Comparison of ENCODE assay signal across 13 mouse cellular contexts in the genomic region with DNA sequence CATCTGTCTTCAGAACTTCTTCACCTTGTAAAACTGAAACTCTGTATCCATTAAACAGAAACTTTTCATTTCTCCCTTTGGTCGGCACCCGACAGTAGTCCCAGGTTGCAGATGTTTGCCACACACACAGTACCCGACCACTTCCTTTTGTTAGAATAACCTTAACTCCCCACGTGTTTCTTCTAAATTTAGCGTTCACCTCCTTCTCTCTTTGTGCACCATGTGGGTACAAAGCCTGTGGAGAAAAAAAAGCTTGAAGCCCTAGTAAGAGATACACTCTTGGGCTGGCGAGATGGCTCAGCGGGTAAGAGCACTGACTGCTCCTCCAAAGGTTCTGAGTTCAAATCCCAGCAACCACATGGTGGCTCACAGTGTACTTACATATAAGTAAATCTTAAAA. TPM values are rescaled to one million over a fixed set of nuclear protein-coding genes. Genes with fewer than 3 reads are reported as not detected.
DNase-seq lines count a peak whose midpoint lies in the region; ATAC-seq and TF ChIP-seq lines count a peak whose summit lies in the region.
"Had no signal": no experiment of that assay in that cellular context is flagged by ENCODE, and none has a peak within 500 bp of the region (broad histone marks: within the 10 kb centered on the region; RNA-seq: fewer than 3 reads in every experiment).

No protein-coding gene starts in this region.

- TF ChIP-seq POLR2A in bone marrow macrophage, adult 2 months (IDR thresholded peaks at IDR 0.05; ENCODE audit: borderline replicate concordance, low read depth, low read length) = no peak

- H3K9me3 ChIP-seq in erythroblast, embryonic 14.5 days (ENCODE audit: control insufficient read depth, low read length) = peaks cover 31% of the 10 kb centered on the region
- peaks cover 33% of the 10 kb centered on the region for H3K9me3 ChIP-seq in megakaryocyte, embryonic 14.5 days
- no peaks in the 10 kb centered on the region for H3K9me3 ChIP-seq in hindbrain, embryonic 13.5 days
- H3K9me3 ChIP-seq in forebrain, embryonic 10.5 days = peaks cover 5% of the 10 kb centered on the region
- H3K9me3 ChIP-seq: embryonic facial prominence, embryonic 12.5 days; limb, embryonic 12.5 days; midbrain, embryonic 10.5 days had no signal

- H3K9ac ChIP-seq in hindbrain, embryonic 13.5 days = no peak overlapping the region
- H3K9ac ChIP-seq: embryonic facial prominence, embryonic 12.5 days; limb, embryonic 12.5 days had no signal

- peaks cover 51% of the 10 kb centered on the region for H3K36me3 ChIP-seq in erythroblast, embryonic 14.5 days (ENCODE audit: control insufficient read depth)
- peaks cover 51% of the 10 kb centered on the region for H3K36me3 ChIP-seq in megakaryocyte, embryonic 14.5 days (replicated peaks; ENCODE audit: low read length)
- H3K36me3 ChIP-seq in hindbrain, embryonic 13.5 days = no peaks in the 10 kb centered on the region
- peaks cover 15% of the 10 kb centered on the region for H3K36me3 ChIP-seq in forebrain, embryonic 10.5 days (replicated peaks)
- H3K36me3 ChIP-seq: embryonic facial prominence, embryonic 12.5 days; limb, embryonic 12.5 days had no signal

- H3K4me2 ChIP-seq in hindbrain, embryonic 13.5 days = no peak overlapping the region
- H3K4me2 ChIP-seq: embryonic facial prominence, embryonic 12.5 days; limb, embryonic 12.5 days had no signal

- H3K4me3 ChIP-seq in erythroblast, embryonic 14.5 days (replicated peaks) = peak overlapping the region; percentile 69
- H3K4me3 ChIP-seq in bone marrow macrophage, adult 2 months (ENCODE audit: insufficient read depth, low read length) = peak overlapping the region; percentile 33; the same call in 1 of the 2 replicates
- H3K4me3 ChIP-seq in megakaryocyte, embryonic 14.5 days (replicated peaks) = peak overlapping the region; percentile 81
- no peak overlapping the region for H3K4me3 ChIP-seq in hindbrain, embryonic 13.5 days
- no peak overlapping the region for H3K4me3 ChIP-seq in forebrain, embryonic 10.5 days
- H3K4me3 ChIP-seq: embryonic facial prominence, embryonic 12.5 days; limb, embryonic 12.5 days; midbrain, embryonic 10.5 days had no signal

- ATAC-seq in erythroblast, adult 5-6 weeks (replicated peaks; ENCODE audit: low FRiP score, poor library complexity, severe bottlenecking) = no peak
- ATAC-seq in hindbrain, embryonic 13.5 days (ENCODE audit: low FRiP score) = no peak
- ATAC-seq: intestine, postnatal 0 days had no signal

- WGBS in hindbrain, embryonic 13.5 days = 92% methylated on average over 7 of the region's 7 CpGs
- 93% methylated on average over 7 of the region's 7 CpGs for WGBS in forebrain, embryonic 10.5 days

- peaks cover 87% of the 10 kb centered on the region for H3K4me1 ChIP-seq in erythroblast, embryonic 14.5 days (ENCODE audit: control insufficient read depth)
- H3K4me1 ChIP-seq in bone marrow macrophage, adult 2 months (ENCODE audit: control insufficient read depth, insufficient read depth, low read length) = peaks cover 29% of the 10 kb centered on the region
- peaks cover 66% of the 10 kb centered on the region for H3K4me1 ChIP-seq in megakaryocyte, embryonic 14.5 days
- H3K4me1 ChIP-seq in hindbrain, embryonic 13.5 days (replicated peaks) = peaks cover 27% of the 10 kb centered on the region
- H3K4me1 ChIP-seq in forebrain, embryonic 10.5 days = peaks cover 19% of the 10 kb centered on the region

- H3K27ac ChIP-seq in bone marrow macrophage, adult 2 months (ENCODE audit: insufficient read depth, low read depth, low read length) = peak overlapping the region; percentile 36
- no peak overlapping the region for H3K27ac ChIP-seq in hindbrain, embryonic 13.5 days
- H3K27ac ChIP-seq in forebrain, embryonic 10.5 days = no peak overlapping the region
- H3K27ac ChIP-seq: embryonic facial prominence, embryonic 12.5 days; limb, embryonic 12.5 days; midbrain, embryonic 10.5 days had no signal

- H3K27me3 ChIP-seq in erythroblast, embryonic 14.5 days (ENCODE audit: control insufficient read depth) = no peaks in the 10 kb centered on the region
- no peaks in the 10 kb centered on the region for H3K27me3 ChIP-seq in megakaryocyte, embryonic 14.5 days (replicated peaks)
- H3K27me3 ChIP-seq in hindbrain, embryonic 13.5 days = no peaks in the 10 kb centered on the region
- no peaks in the 10 kb centered on the region for H3K27me3 ChIP-seq in forebrain, embryonic 10.5 days (ENCODE audit: poor library complexity, severe bottlenecking)
- H3K27me3 ChIP-seq: embryonic facial prominence, embryonic 12.5 days; limb, embryonic 12.5 days had no signal

- peak; percentile 81 to 84 for DNase-seq in thymus, postnatal 10 days (ENCODE audit: low spot score in 2 of 2)
- DNase-seq in adrenal gland, postnatal 14 days = no peak
- no peak for DNase-seq in forebrain, embryonic 10.5 days (ENCODE audit: extremely low spot score, low spot score)
- DNase-seq: cerebellum, adult 9-11 months had no signal

- TF ChIP-seq CTCF in bone marrow macrophage, adult 2 months (IDR thresholded peaks at IDR 0.05; ENCODE audit: low read depth, low read length) = no peak

RNA-seq across cellular contexts. Expression of a gene that starts 19.3 kb away (rescaled TPM):
- 0.18 and 0.30 TPM in 2 replicates for polyA plus RNA-seq in erythroblast, embryonic 14.5 days (2012)
- 2.3 TPM in 1 of 2 replicates, not detected in the other for total RNA-seq in erythroblast, adult 5-6 weeks (2015; ENCODE audit: low replicate concordance)
- total RNA-seq in erythroblast, adult 5-6 weeks (2017; ENCODE audit: low replicate concordance) = 3.0 and 5.4 TPM in 2 replicates
- 15.6 and 19.5 TPM in 2 replicates for polyA plus RNA-seq in bone marrow macrophage, adult 2 months (2012; ENCODE audit: insufficient read depth, insufficient read length, missing spikeins)
- 11.4 and 13.7 TPM in 2 replicates for polyA plus RNA-seq in megakaryocyte, embryonic 14.5 days (2012; ENCODE audit: insufficient read depth, low replicate concordance)
- total RNA-seq in adrenal gland, postnatal 14 days (2021) = 24.3 and 24.7 TPM in 2 replicates
- 72.8 and 73.5 TPM in 2 replicates for polyA plus RNA-seq in hindbrain, embryonic 13.5 days (2015; fragmentation: Nextera tagmentation; extraction: Ambion mirVana)
- 45.6 and 48.3 TPM in 2 replicates for polyA plus RNA-seq in forebrain, embryonic 10.5 days (2016; fragmentation: Nextera tagmentation; extraction: Ambion mirVana)

RNA-seq across cellular contexts. Expression of a gene that starts 19.7 kb away (rescaled TPM):
- 1.5 and 1.9 TPM in 2 replicates for polyA plus RNA-seq in erythroblast, embryonic 14.5 days (2012)
- total RNA-seq in erythroblast, adult 5-6 weeks (2015; ENCODE audit: low replicate concordance) = 1.5 and 3.3 TPM in 2 replicates
- total RNA-seq in erythroblast, adult 5-6 weeks (2017; ENCODE audit: low replicate concordance) = 2.0 and 4.3 TPM in 2 replicates
- 27.7 and 28.1 TPM in 2 replicates for polyA plus RNA-seq in bone marrow macrophage, adult 2 months (2012; ENCODE audit: insufficient read depth, insufficient read length, missing spikeins)
- polyA plus RNA-seq in megakaryocyte, embryonic 14.5 days (2012; ENCODE audit: insufficient read depth, low replicate concordance) = 63.9 and 75.7 TPM in 2 replicates
- 42.7 and 48.7 TPM in 2 replicates for total RNA-seq in adrenal gland, postnatal 14 days (2021)
- 53.6 and 53.7 TPM in 2 replicates for polyA plus RNA-seq in hindbrain, embryonic 13.5 days (2015; fragmentation: Nextera tagmentation; extraction: Ambion mirVana)
- polyA plus RNA-seq in forebrain, embryonic 10.5 days (2016; fragmentation: Nextera tagmentation; extraction: Ambion mirVana) = 66.9 and 68.8 TPM in 2 replicates

RNA-seq across cellular contexts. Expression of a gene that starts 21.0 kb away (rescaled TPM):
- polyA plus RNA-seq in erythroblast, embryonic 14.5 days (2012) = 0.91 and 0.98 TPM in 2 replicates
- 161 and 177 TPM in 2 replicates for total RNA-seq in erythroblast, adult 5-6 weeks (2015; ENCODE audit: low replicate concordance)
- total RNA-seq in erythroblast, adult 5-6 weeks (2017; ENCODE audit: low replicate concordance) = 587 and 609 TPM in 2 replicates
- 52.2 and 56.0 TPM in 2 replicates for polyA plus RNA-seq in bone marrow macrophage, adult 2 months (2012; ENCODE audit: insufficient read depth, insufficient read length, missing spikeins)
- polyA plus RNA-seq in megakaryocyte, embryonic 14.5 days (2012; ENCODE audit: insufficient read depth, low replicate concordance) = 3.9 TPM in 1 of 2 replicates, not detected in the other
- 4.6 and 8.2 TPM in 2 replicates for total RNA-seq in adrenal gland, postnatal 14 days (2021)
- 8.8 and 9.5 TPM in 2 replicates for polyA plus RNA-seq in hindbrain, embryonic 13.5 days (2015; fragmentation: Nextera tagmentation; extraction: Ambion mirVana)
- polyA plus RNA-seq in forebrain, embryonic 10.5 days (2016; fragmentation: Nextera tagmentation; extraction: Ambion mirVana) = 3.1 and 3.5 TPM in 2 replicates

RNA-seq across cellular contexts. Expression of a gene that starts 29.8 kb away (rescaled TPM):
- 14.0 and 24.6 TPM in 2 replicates for polyA plus RNA-seq in erythroblast, embryonic 14.5 days (2012)
- total RNA-seq in erythroblast, adult 5-6 weeks (2015; ENCODE audit: low replicate concordance) = 13.0 and 13.6 TPM in 2 replicates
- 33.9 and 71.4 TPM in 2 replicates for total RNA-seq in erythroblast, adult 5-6 weeks (2017; ENCODE audit: low replicate concordance)
- 96.1 and 104 TPM in 2 replicates for polyA plus RNA-seq in bone marrow macrophage, adult 2 months (2012; ENCODE audit: insufficient read depth, insufficient read length, missing spikeins)
- 86.0 and 161 TPM in 2 replicates for polyA plus RNA-seq in megakaryocyte, embryonic 14.5 days (2012; ENCODE audit: insufficient read depth, low replicate concordance)
- 92.5 and 100 TPM in 2 replicates for total RNA-seq in adrenal gland, postnatal 14 days (2021)
- polyA plus RNA-seq in hindbrain, embryonic 13.5 days (2015; fragmentation: Nextera tagmentation; extraction: Ambion mirVana) = 96.6 and 103 TPM in 2 replicates
- 114 and 129 TPM in 2 replicates for polyA plus RNA-seq in forebrain, embryonic 10.5 days (2016; fragmentation: Nextera tagmentation; extraction: Ambion mirVana)

RNA-seq across cellular contexts. Expression of a gene that starts 33.3 kb away (rescaled TPM):
- 3.7 and 5.0 TPM in 2 replicates for polyA plus RNA-seq in erythroblast, embryonic 14.5 days (2012)
- total RNA-seq in erythroblast, adult 5-6 weeks (2015; ENCODE audit: low replicate concordance) = 249 and 264 TPM in 2 replicates
- total RNA-seq in erythroblast, adult 5-6 weeks (2017; ENCODE audit: low replicate concordance) = 271 and 275 TPM in 2 replicates
- polyA plus RNA-seq in bone marrow macrophage, adult 2 months (2012; ENCODE audit: insufficient read depth, insufficient read length, missing spikeins) = 351 and 364 TPM in 2 replicates
- 13.8 and 44.0 TPM in 2 replicates for polyA plus RNA-seq in megakaryocyte, embryonic 14.5 days (2012; ENCODE audit: insufficient read depth, low replicate concordance)
- total RNA-seq in adrenal gland, postnatal 14 days (2021) = 44.2 and 52.7 TPM in 2 replicates
- polyA plus RNA-seq in hindbrain, embryonic 13.5 days (2015; fragmentation: Nextera tagmentation; extraction: Ambion mirVana) = 3.2 and 3.3 TPM in 2 replicates
- 2.1 and 3.3 TPM in 2 replicates for polyA plus RNA-seq in forebrain, embryonic 10.5 days (2016; fragmentation: Nextera tagmentation; extraction: Ambion mirVana)

Comparison
In these comparisons a context has a peak if more than half of its experiments do, and no peak if none do; other contexts are left out.
1. H3K4me3 ChIP-seq: peak in erythroblast, embryonic 14.5 days (single experiment), bone marrow macrophage, adult 2 months (single experiment) and megakaryocyte, embryonic 14.5 days (single experiment); none in hindbrain, embryonic 13.5 days (single experiment) and forebrain, embryonic 10.5 days (single experiment).
2. DNase-seq: peak in thymus, postnatal 10 days (2 of 2); none in adrenal gland, postnatal 14 days (single experiment) and forebrain, embryonic 10.5 days (single experiment).